Mouse (Mus musculus) adrenal gland, postnatal 36 days (tissue): ENCODE measurements at regions not wholly inside any gene's neighbourhood (a gene's known extent, or its start where the extent isn't known, plus 50 kb on each side); places are given as distances from the start of the nearest gene placed in this dataset.
"Not testable (repeated sequence)": the region's sequence is repeated elsewhere in the genome, so short reads cannot be mapped to it uniquely, and the experiment has no call there.

Experiments used
- DNase-seq, 2 experiments: peaks; one replicate each; pipeline ENCODE4 v3.0.0; 2021; ENCODE audit warnings: mixed read lengths in 1 of 2

GRCm38 (mm10) chr3:8163030-8163429 is 1446.9 kb downstream of the Zfp704 start:
- no peak for DNase-seq

GRCm38 (mm10) chr3:8161997-8162756 is 1447.7 kb downstream of the Zfp704 start:
- DNase-seq: no peak

- DNase-seq: no peak
These were observed 1466.9 kb downstream of the Zfp704 start for GRCm38 (mm10) chr3:8143016-8143415.

- DNase-seq: no peak
These were observed 1467.7 kb downstream of the Zfp704 start for GRCm38 (mm10) chr3:8142190-8142589.

- DNase-seq: no peak
These were observed 1468.2 kb downstream of the Zfp704 start for GRCm38 (mm10) chr3:8141664-8142084.

- DNase-seq: not testable (repeated sequence)
These were observed 1486.2 kb downstream of the Zfp704 start for GRCm38 (mm10) chr3:8123641-8124040.

GRCm38 (mm10) chr3:8123141-8123540 is 1486.7 kb downstream of the Zfp704 start:
- no peak for DNase-seq

GRCm38 (mm10) chr3:8098291-8098690 is 1478.0 kb upstream of the 1700008P02Rik start:
- DNase-seq: no peak

- DNase-seq: no peak
These were observed 1464.5 kb upstream of the 1700008P02Rik start for GRCm38 (mm10) chr3:8084749-8085148.

- DNase-seq: no peak
These were observed 1433.5 kb upstream of the 1700008P02Rik start for GRCm38 (mm10) chr3:8053711-8054110.

- DNase-seq: peak; percentile 21 to 39
These were observed 1430.9 kb upstream of the 1700008P02Rik start for GRCm38 (mm10) chr3:8051167-8051566.

GRCm38 (mm10) chr3:8049706-8050105 is 1429.5 kb upstream of the 1700008P02Rik start:
- no peak for DNase-seq

- peak; percentile 3 to 10 for DNase-seq
These were observed 1426.1 kb upstream of the 1700008P02Rik start for GRCm38 (mm10) chr3:8046348-8046747.

- DNase-seq: no peak
These were observed 1416.5 kb upstream of the 1700008P02Rik start for GRCm38 (mm10) chr3:8036697-8037096.

GRCm38 (mm10) chr3:8035091-8035729 is 1415.0 kb upstream of the 1700008P02Rik start:
- no peak for DNase-seq

- DNase-seq: no peak
These were observed 1406.2 kb upstream of the 1700008P02Rik start for GRCm38 (mm10) chr3:8026325-8027017.

- DNase-seq: no peak
These were observed 1402.4 kb upstream of the 1700008P02Rik start for GRCm38 (mm10) chr3:8022654-8023053.

- no peak for DNase-seq
These were observed 1397.2 kb upstream of the 1700008P02Rik start for GRCm38 (mm10) chr3:8017489-8017888.

GRCm38 (mm10) chr3:8016945-8017344 is 1396.7 kb upstream of the 1700008P02Rik start:
- no peak for DNase-seq

- DNase-seq: no peak
These were observed 1389.7 kb upstream of the 1700008P02Rik start for GRCm38 (mm10) chr3:8009966-8010365.

- DNase-seq: no peak
These were observed 1386.6 kb upstream of the 1700008P02Rik start for GRCm38 (mm10) chr3:8006708-8007395.

GRCm38 (mm10) chr3:8006273-8006672 is 1386.0 kb upstream of the 1700008P02Rik start:
- DNase-seq: no peak
